Mouse (Mus musculus) lung, postnatal 0 days (tissue): ENCODE measurements around the gene Neurod2. TPM values are rescaled to one million over a fixed set of nuclear protein-coding genes. Genes with fewer than 3 reads are reported as not detected.

Experiments used
- ATAC-seq: fragments of 200-750 bp; cut with Nextera tagmentation; 2 replicates; pipeline ENCODE4 v1.8.0; 2017; ENCODE audit warnings: moderate library complexity
- DNase-seq: peaks from one replicate; pipeline ENCODE4 v3.0.0-alpha.2; 2016; ENCODE audit warnings: low spot score
- H3K27ac ChIP-seq: fragments of 300-500 bp; sonication (generic); 2 replicates; pipeline ENCODE4 v1.5.1; 2014; ENCODE audit warnings: antibody characterized with exemption, mild to moderate bottlenecking, low read length, mixed read lengths
- H3K27me3 ChIP-seq: fragments of 300-500 bp; sonication (generic); replicated peaks from 2 replicates; pipeline ENCODE4 v1.6.1; 2014; ENCODE audit warnings: low read length, mixed read lengths; ENCODE audit not compliant: insufficient read depth
- H3K36me3 ChIP-seq: fragments of 300-500 bp; sonication (generic); 2 replicates; pipeline ENCODE4 v1.6.1; 2014; ENCODE audit warnings: low read length, mixed read lengths; ENCODE audit not compliant: insufficient read depth
- H3K4me1 ChIP-seq: fragments of 300-500 bp; sonication (generic); 2 replicates; pipeline ENCODE4 v1.6.1; 2014; ENCODE audit warnings: antibody characterized with exemption, low read depth, low read length, mixed read lengths; ENCODE audit not compliant: insufficient read depth
- H3K4me2 ChIP-seq: fragments of 300-500 bp; sonication (generic); replicated peaks from 2 replicates; pipeline ENCODE4 v1.6.1; 2014; ENCODE audit warnings: low read depth, mild to moderate bottlenecking, low read length, moderate library complexity, mixed read lengths
- H3K4me3 ChIP-seq: fragments of 300-500 bp; sonication (generic); 2 replicates; pipeline ENCODE4 v1.5.1; 2014; ENCODE audit warnings: low read depth, low read length
- H3K9ac ChIP-seq: fragments of 300-500 bp; sonication (generic); replicated peaks from 2 replicates; pipeline ENCODE4 v1.6.1; 2014; ENCODE audit warnings: low read depth, mild to moderate bottlenecking
- H3K9me3 ChIP-seq: fragments of 300-500 bp; sonication (generic); 2 replicates; pipeline ENCODE4 v1.6.1; 2016; ENCODE audit warnings: low read length, mixed read lengths
- CTCF ChIP-seq: IDR thresholded peaks from 2 replicates; pipeline ENCODE4 v1.5.1; 2016; ENCODE audit warnings: antibody characterized with exemption, mild to moderate bottlenecking
- EP300 ChIP-seq: IDR thresholded peaks from 2 replicates; pipeline ENCODE4 v1.6.1; 2016; ENCODE audit warnings: antibody characterized with exemption, mild to moderate bottlenecking, control low read depth
- whole genome bisulfite sequencing: fragments of 180-500 bp; shearing (Covaris S2); extraction: QIAGEN DNeasy Blood & Tissue Kit; methylation state at CpG from one replicate; pipeline ENCODE4 v1.1.7; 2014; 5-methylcytosine and 5-hydroxymethylcytosine counted together
- polyA plus RNA-seq: library from polyadenylated mRNA; unstranded; fragments of >200 nt; fragmentation: Nextera tagmentation; extraction: Ambion mirVana; gene quantifications from 2 replicates; pipeline ENCODE4 v1.2.1, GENCODE M21; 2015

The Neurod2 gene
- polyA plus RNA-seq, 1 experiment from 2014 or later, result not detected

DNA sequence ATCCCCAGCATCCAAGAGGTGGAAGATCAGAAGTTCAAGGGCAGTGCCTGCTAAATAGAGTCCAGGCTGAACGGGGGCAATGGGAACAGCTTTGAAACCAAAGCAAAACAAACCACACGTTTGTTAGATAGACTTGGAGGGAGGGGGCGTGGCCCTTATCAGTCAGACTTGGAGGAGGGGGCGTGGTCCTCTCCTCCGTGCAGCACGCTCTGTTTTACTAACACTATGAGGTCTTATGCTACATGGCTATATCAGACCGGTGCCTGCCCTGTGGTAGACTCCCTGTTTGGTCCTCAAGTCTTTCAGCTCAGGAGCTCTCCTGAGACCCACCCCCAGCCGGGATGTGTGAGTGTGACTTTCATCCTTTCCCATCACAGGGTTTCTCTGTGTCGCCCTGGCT lies 5.8 kb upstream of the Neurod2 start:
- no peak for TF ChIP-seq EP300
- no peak for TF ChIP-seq CTCF
- H3K9me3 ChIP-seq, result no peaks in the 10 kb centered on the region
- no peaks in the 10 kb centered on the region for H3K36me3 ChIP-seq
- H3K27me3 ChIP-seq, result peaks cover 82% of the 10 kb centered on the region
- no peak for ATAC-seq
- H3K9ac ChIP-seq, result no peak overlapping the region
- DNase-seq, result no peak
- 4% methylated on average over 9 of the region's 9 CpGs for WGBS
- no peak overlapping the region for H3K4me2 ChIP-seq
- no peak overlapping the region for H3K27ac ChIP-seq
- H3K4me3 ChIP-seq, result no peak overlapping the region
- peaks cover 6% of the 10 kb centered on the region; the same call in 1 of the 2 replicates for H3K4me1 ChIP-seq

DNA sequence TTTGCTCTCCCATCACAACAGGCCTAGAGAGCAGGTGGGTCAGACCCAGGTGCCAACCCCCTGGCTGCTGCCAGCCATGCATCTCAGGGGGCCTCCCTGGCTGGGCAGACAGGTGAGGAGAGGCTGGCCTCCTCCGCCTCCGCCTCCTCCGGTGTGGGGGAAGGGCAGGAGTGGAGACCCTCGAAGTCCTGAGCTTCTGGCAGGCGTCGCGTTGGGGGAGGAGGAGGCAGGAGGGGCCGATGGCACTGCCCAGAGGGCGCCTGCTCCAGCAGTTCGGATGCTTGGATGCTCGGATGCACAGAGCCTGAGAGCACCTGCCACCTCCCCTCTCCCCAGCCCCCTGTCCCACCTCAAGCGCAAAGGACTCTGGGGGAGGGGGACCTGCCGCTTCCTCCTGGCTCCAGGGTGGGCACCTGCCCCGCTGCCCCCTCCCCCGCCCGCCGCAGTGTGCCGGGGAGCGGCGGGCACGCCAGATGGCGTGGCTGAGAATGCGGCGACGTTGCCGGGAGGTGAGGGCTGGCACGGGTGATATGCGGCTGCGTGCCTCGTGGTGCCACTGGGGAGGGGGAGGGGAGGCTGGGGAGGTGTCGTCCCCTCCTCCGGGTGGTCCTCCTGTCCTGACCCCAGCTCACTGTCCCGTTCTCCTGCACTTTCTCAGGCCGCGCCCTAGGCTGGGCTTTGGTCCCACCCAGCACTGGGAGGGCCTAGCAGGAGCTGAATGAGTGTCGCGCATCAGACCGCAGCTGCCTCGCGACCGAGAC lies 4.7 kb upstream of the Neurod2 start:
- Histone ChIP-seq H3K9ac (no peak overlapping the region), H3K4me1 (0 out of 2 replicates have a peak, but pooled peaks cover under 1% of the 10 kb centered on the region), H3K36me3 (no peaks in the 10 kb centered on the region), H3K27me3 (peaks cover 84% of the 10 kb centered on the region), H3K4me2 (no peak overlapping the region), H3K9me3 (no peaks in the 10 kb centered on the region), H3K27ac (no peak overlapping the region), H3K4me3 (no peak overlapping the region)
- 6% methylated on average over 23 of the region's 41 CpGs for WGBS
- no peak for TF ChIP-seq CTCF
- no peak for TF ChIP-seq EP300
- ATAC-seq (no peak), DNase-seq (no peak)

DNA sequence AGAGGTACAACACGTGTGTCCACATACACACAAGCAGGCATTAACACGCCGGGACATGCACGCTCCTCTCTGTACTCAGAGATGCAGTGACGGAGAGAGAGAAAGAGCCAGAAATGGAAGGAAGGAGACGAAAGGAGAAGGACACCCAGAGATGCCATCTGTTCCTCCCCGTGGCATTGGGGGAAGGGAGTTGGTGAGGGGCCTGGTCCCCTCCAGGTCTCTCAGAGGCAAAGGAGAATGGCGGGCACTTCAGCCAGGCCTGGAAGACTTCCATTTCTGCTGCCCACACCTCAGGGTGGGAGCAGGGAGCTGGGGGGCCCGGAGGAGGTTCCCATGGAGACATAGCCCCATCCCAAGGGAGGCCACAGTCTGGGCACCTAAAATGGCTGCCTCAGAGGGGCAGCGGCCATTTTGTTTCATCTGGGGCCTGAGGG lies 3.8 kb upstream of the Neurod2 start:
- Histone ChIP-seq H3K9me3 (no peaks in the 10 kb centered on the region), H3K36me3 (no peaks in the 10 kb centered on the region)
- ATAC-seq, result no peak

DNA sequence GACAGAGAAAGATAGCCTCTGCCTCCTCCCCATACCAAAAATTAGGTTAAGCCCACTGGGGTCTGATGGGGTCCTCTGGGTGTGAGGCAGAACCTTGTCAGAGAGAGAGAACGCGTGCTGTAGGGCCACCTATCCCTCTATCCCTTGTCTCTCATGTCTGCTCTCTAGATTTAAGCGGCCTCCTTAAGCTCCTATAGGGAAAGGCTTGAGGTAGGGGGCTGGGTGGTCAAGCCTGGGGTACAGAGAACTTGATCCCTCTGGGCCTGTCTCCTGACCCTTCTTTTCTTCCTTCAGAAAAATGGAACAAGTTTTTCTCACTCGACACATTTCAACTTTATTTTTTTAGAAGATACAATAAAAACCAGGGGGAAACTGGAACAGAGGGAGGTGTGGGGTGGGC lies 3.4 kb upstream of the Neurod2 start:
- no peak for DNase-seq
- H3K9ac ChIP-seq, result no peak overlapping the region
- peaks cover 87% of the 10 kb centered on the region for H3K27me3 ChIP-seq
- H3K4me2 ChIP-seq, result no peak overlapping the region
- no peak for ATAC-seq
- no peaks in the 10 kb centered on the region for H3K36me3 ChIP-seq
- H3K9me3 ChIP-seq, result no peaks in the 10 kb centered on the region
- no peak overlapping the region for H3K4me3 ChIP-seq
- TF ChIP-seq CTCF (no peak), EP300 (no peak)
- H3K27ac ChIP-seq, result no peak overlapping the region
- peaks cover 3% of the 10 kb centered on the region; the same call in 1 of the 2 replicates for H3K4me1 ChIP-seq
- 67% methylated on average over 4 of the region's 4 CpGs for WGBS

More for the DNA sequence above, 3.8 kb upstream of the Neurod2 start:
- WGBS, result 64% methylated on average over 10 of the region's 10 CpGs
- DNase-seq, result no peak
- H3K4me3 ChIP-seq, result no peak overlapping the region
- H3K9ac ChIP-seq, result no peak overlapping the region
- H3K4me2 ChIP-seq, result no peak overlapping the region
- TF ChIP-seq EP300 (no peak), CTCF (no peak)
- H3K27ac ChIP-seq, result no peak overlapping the region
- peaks cover 2% of the 10 kb centered on the region; the same call in 1 of the 2 replicates for H3K4me1 ChIP-seq
- peaks cover 87% of the 10 kb centered on the region for H3K27me3 ChIP-seq

DNA sequence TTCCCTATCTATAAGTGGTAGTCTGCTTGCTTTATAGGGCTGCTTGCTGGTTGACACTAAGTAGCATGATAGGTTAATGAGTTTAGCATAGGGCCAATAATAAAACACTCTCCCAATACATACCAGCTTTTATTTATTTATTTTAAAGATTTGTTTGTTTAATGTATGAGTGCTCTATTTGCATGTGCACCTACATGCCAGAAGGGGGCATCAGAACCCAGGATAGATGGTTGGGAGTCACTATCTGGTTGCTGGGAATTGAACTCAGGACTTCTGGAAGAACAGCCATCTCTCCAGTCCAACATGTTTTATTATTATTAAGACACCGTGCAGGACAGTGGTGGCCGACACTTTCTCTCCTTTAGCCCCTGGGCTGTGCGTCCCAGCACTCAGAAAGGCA lies 2.7 kb upstream of the Neurod2 start:
- no peak overlapping the region for H3K4me3 ChIP-seq
- no peak for DNase-seq
- 74% methylated on average over 3 of the region's 3 CpGs for WGBS
- no peak for ATAC-seq
- no peaks in the 10 kb centered on the region for H3K9me3 ChIP-seq
- no peaks in the 10 kb centered on the region for H3K36me3 ChIP-seq
- peaks cover 87% of the 10 kb centered on the region for H3K27me3 ChIP-seq
- no peak overlapping the region for H3K27ac ChIP-seq
- peak; percentile 21; the same call in 1 of the 2 replicates for TF ChIP-seq CTCF
- TF ChIP-seq EP300, result no peak
- no peak overlapping the region for H3K9ac ChIP-seq
- H3K4me2 ChIP-seq, result no peak overlapping the region
- H3K4me1 ChIP-seq, result peaks cover 6% of the 10 kb centered on the region; the same call in 1 of the 2 replicates

DNA sequence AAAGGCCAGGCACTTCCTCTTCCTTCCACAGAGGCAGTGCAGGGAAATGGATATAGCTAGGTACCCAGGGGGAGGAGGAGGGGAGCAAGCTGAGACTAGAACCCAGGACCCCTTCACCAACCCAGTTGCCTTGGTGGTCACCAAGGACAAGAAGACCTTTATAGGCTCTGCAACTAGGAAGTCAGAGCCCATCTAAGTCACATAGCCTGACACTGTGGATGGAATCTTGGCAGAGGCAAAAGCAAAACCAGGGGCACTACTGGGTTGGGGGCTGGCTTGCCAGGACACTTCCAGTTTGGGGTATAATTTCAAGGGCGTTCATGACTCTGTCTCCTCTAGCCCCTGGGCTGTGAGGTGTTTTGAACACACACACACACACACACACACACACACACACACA lies 2.0 kb upstream of the Neurod2 start:
- peaks cover 87% of the 10 kb centered on the region for H3K27me3 ChIP-seq
- H3K9me3 ChIP-seq, result no peaks in the 10 kb centered on the region
- H3K4me2 ChIP-seq, result no peak overlapping the region
- TF ChIP-seq EP300 (no peak), CTCF (no peak)
- no peaks in the 10 kb centered on the region for H3K36me3 ChIP-seq
- DNase-seq (no peak), ATAC-seq (no peak)
- WGBS, result 33% methylated on average over 1 of the region's 1 CpGs
- H3K4me3 ChIP-seq, result no peak overlapping the region
- peaks cover 7% of the 10 kb centered on the region; the same call in 1 of the 2 replicates for H3K4me1 ChIP-seq
- H3K9ac ChIP-seq, result no peak overlapping the region
- H3K27ac ChIP-seq, result no peak overlapping the region
